Mouse (Mus musculus): ENCODE results near the gene Tspan4. TPM values are rescaled to one million over a fixed set of nuclear protein-coding genes. Genes with fewer than 3 reads are reported as not detected.

Tspan4 gene
- polyA plus RNA-seq, 1 experiment from 2014 or later = 31.8 TPM

GRCm38 (mm10) chr7:141506278-141506677, 31.2 kb downstream of the Tspan4 start:
- Histone ChIP-seq H3K27me3 (replicated peaks; ENCODE audit: control insufficient read depth, insufficient read depth, low read length) (no peaks in the 10 kb centered on the region), H3K4me1 (replicated peaks; ENCODE audit: control insufficient read depth, insufficient read depth, low read length) (no peaks in the 10 kb centered on the region), H3K4me3 (replicated peaks; ENCODE audit: low read length) (no peak overlapping the region), H3K9me3 (ENCODE audit: control insufficient read depth, low read length) (no peaks in the 10 kb centered on the region), H3K4me2 (ENCODE audit: low read length) (no peak overlapping the region), H3K9ac (replicated peaks; ENCODE audit: low read depth, low read length) (no peak overlapping the region), H3K36me3 (ENCODE audit: control insufficient read depth, insufficient read depth) (no peaks in the 10 kb centered on the region; the same call in 1 of the 2 replicates), H3K27ac (ENCODE audit: low read length) (no peak overlapping the region)
- ATAC-seq = no peak
- WGBS = 81% methylated on average over 2 of the region's 2 CpGs

DNA sequence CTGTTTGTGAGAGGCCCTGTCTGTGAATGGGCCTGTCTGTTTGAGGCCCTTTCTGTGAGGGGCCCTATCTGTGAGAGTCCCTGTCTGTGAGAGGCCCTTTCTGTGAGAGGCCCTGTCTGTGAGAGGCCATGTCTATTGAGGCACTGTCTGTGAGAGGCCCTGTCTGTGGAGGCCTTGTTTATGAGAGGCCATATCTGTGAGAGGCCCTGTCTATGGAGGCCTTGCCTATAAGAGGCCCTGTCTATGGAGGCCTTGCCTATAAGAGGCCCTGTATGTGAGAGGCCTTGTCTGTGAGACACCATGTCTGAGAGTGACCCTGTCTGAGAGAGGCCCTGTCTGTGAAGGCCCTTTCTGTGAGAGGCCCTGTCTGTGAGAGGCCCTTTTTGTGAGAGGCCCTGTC, 33.1 kb downstream of the Tspan4 start:
- H3K9ac ChIP-seq (replicated peaks; ENCODE audit: low read depth, low read length) = no peak overlapping the region

GRCm38 (mm10) chr7:141510196-141510595, 35.2 kb downstream of the Tspan4 start:
- Histone ChIP-seq H3K36me3 (ENCODE audit: control insufficient read depth, insufficient read depth) (no peaks in the 10 kb centered on the region; the same call in 1 of the 2 replicates), H3K9me3 (ENCODE audit: control insufficient read depth, low read length) (no peaks in the 10 kb centered on the region), H3K4me3 (replicated peaks; ENCODE audit: low read length) (no peak overlapping the region), H3K27ac (ENCODE audit: low read length) (no peak overlapping the region), H3K4me1 (replicated peaks; ENCODE audit: control insufficient read depth, insufficient read depth, low read length) (no peaks in the 10 kb centered on the region), H3K4me2 (ENCODE audit: low read length) (no peak overlapping the region), H3K9ac (replicated peaks; ENCODE audit: low read depth, low read length) (no peak overlapping the region), H3K27me3 (replicated peaks; ENCODE audit: control insufficient read depth, insufficient read depth, low read length) (no peaks in the 10 kb centered on the region)
- ATAC-seq = no peak
- 85% methylated on average over 5 of the region's 5 CpGs for WGBS

More for the DNA sequence above, 33.1 kb downstream of the Tspan4 start:
- no peak overlapping the region for H3K4me3 ChIP-seq (replicated peaks; ENCODE audit: low read length)
- H3K27ac ChIP-seq (ENCODE audit: low read length) = no peak overlapping the region
- no peak overlapping the region for H3K4me2 ChIP-seq (ENCODE audit: low read length)
- no peaks in the 10 kb centered on the region for H3K27me3 ChIP-seq (replicated peaks; ENCODE audit: control insufficient read depth, insufficient read depth, low read length)
- no peak for ATAC-seq
- H3K4me1 ChIP-seq (replicated peaks; ENCODE audit: control insufficient read depth, insufficient read depth, low read length) = no peaks in the 10 kb centered on the region
- H3K36me3 ChIP-seq (ENCODE audit: control insufficient read depth, insufficient read depth) = no peaks in the 10 kb centered on the region; the same call in 1 of the 2 replicates
- H3K9me3 ChIP-seq (ENCODE audit: control insufficient read depth, low read length) = no peaks in the 10 kb centered on the region

DNA sequence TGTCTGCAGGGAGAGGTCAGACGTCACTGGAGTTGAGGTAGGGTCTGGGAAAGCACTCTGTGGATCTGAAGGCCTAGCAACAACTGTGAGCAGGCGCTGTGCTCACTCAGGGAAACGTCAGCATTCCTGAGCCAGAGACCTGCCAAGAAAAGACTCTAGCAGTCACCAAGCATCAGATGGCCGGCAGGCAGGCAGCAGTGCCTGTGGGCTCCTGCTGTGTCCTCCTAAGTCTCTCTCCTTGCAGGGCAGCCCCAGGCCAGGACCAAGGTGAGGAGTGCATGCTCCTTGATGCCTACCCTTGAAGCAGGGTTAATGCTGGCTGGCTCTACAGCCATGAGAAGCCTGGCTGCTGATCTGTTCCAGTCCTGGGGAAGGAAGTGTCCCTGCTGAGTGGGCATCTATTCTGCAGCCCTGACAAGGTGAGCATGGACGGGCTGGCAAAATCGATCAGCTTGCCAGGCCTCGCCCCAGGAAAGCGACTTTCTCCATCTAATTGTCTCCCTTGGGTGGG, 35.7 kb downstream of the Tspan4 start:
- Histone ChIP-seq H3K4me1 (replicated peaks; ENCODE audit: control insufficient read depth, insufficient read depth, low read length) (no peaks in the 10 kb centered on the region), H3K27ac (ENCODE audit: low read length) (no peak overlapping the region), H3K36me3 (ENCODE audit: control insufficient read depth, insufficient read depth) (no peaks in the 10 kb centered on the region; the same call in 1 of the 2 replicates), H3K9me3 (ENCODE audit: control insufficient read depth, low read length) (no peaks in the 10 kb centered on the region), H3K4me2 (ENCODE audit: low read length) (no peak overlapping the region), H3K9ac (replicated peaks; ENCODE audit: low read depth, low read length) (no peak overlapping the region), H3K27me3 (replicated peaks; ENCODE audit: control insufficient read depth, insufficient read depth, low read length) (no peaks in the 10 kb centered on the region), H3K4me3 (replicated peaks; ENCODE audit: low read length) (no peak overlapping the region)
- no peak for ATAC-seq
- 68% methylated on average over 8 of the region's 8 CpGs for WGBS

GRCm38 (mm10) chr7:141517638-141518037, 42.6 kb downstream of the Tspan4 start:
- Histone ChIP-seq H3K9ac (replicated peaks; ENCODE audit: low read depth, low read length) (no peak overlapping the region), H3K4me1 (replicated peaks; ENCODE audit: control insufficient read depth, insufficient read depth, low read length) (no peaks in the 10 kb centered on the region), H3K4me2 (ENCODE audit: low read length) (no peak overlapping the region), H3K27ac (ENCODE audit: low read length) (no peak overlapping the region), H3K36me3 (ENCODE audit: control insufficient read depth, insufficient read depth) (peaks cover 3% of the 10 kb centered on the region; the same call in 1 of the 2 replicates), H3K27me3 (replicated peaks; ENCODE audit: control insufficient read depth, insufficient read depth, low read length) (no peaks in the 10 kb centered on the region), H3K4me3 (replicated peaks; ENCODE audit: low read length) (no peak overlapping the region), H3K9me3 (ENCODE audit: control insufficient read depth, low read length) (no peaks in the 10 kb centered on the region)
- WGBS = 90% methylated on average over 4 of the region's 4 CpGs
- no peak for ATAC-seq

GRCm38 (mm10) chr7:141518296-141518695, 43.3 kb downstream of the Tspan4 start:
- no peaks in the 10 kb centered on the region for H3K27me3 ChIP-seq (replicated peaks; ENCODE audit: control insufficient read depth, insufficient read depth, low read length)

DNA sequence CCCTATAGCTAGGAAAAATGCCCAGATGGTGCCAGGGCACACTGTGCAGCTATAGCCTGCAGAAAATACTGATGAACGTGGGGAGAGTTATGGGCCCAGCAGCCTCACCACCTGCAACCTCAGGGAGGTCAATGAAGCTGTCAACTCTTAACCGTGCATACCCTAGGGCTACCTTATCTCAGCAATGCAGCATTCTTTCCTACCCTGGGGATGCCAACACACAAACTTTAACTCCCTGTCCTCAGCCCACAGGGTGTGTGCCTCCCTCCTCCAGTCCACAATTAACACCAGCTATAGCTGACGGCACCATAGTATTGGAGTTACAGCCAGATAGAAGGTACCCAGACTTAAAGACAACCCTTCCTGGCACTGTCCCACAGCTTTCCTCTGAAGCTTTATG, 43.9 kb downstream of the Tspan4 start:
- Histone ChIP-seq H3K27me3 (replicated peaks; ENCODE audit: control insufficient read depth, insufficient read depth, low read length) (no peaks in the 10 kb centered on the region), H3K9me3 (ENCODE audit: control insufficient read depth, low read length) (no peaks in the 10 kb centered on the region), H3K4me2 (ENCODE audit: low read length) (no peak overlapping the region), H3K27ac (ENCODE audit: low read length) (no peak overlapping the region), H3K9ac (replicated peaks; ENCODE audit: low read depth, low read length) (no peak overlapping the region), H3K36me3 (ENCODE audit: control insufficient read depth, insufficient read depth) (peaks cover 3% of the 10 kb centered on the region; the same call in 1 of the 2 replicates), H3K4me1 (replicated peaks; ENCODE audit: control insufficient read depth, insufficient read depth, low read length) (no peaks in the 10 kb centered on the region), H3K4me3 (replicated peaks; ENCODE audit: low read length) (no peak overlapping the region)
- ATAC-seq = no peak
- WGBS = 76% methylated on average over 3 of the region's 3 CpGs

More at GRCm38 (mm10) chr7:141518296-141518695, 43.3 kb downstream of the Tspan4 start:
- ATAC-seq = no peak
- H3K9ac ChIP-seq (replicated peaks; ENCODE audit: low read depth, low read length) = no peak overlapping the region
- H3K9me3 ChIP-seq (ENCODE audit: control insufficient read depth, low read length) = no peaks in the 10 kb centered on the region
- H3K4me3 ChIP-seq (replicated peaks; ENCODE audit: low read length) = no peak overlapping the region
- H3K4me2 ChIP-seq (ENCODE audit: low read length) = no peak overlapping the region
- no peaks in the 10 kb centered on the region for H3K4me1 ChIP-seq (replicated peaks; ENCODE audit: control insufficient read depth, insufficient read depth, low read length)
- H3K36me3 ChIP-seq (ENCODE audit: control insufficient read depth, insufficient read depth) = peaks cover 3% of the 10 kb centered on the region; the same call in 1 of the 2 replicates
- WGBS = 85% methylated on average over 5 of the region's 5 CpGs
- H3K27ac ChIP-seq (ENCODE audit: low read length) = no peak overlapping the region

DNA sequence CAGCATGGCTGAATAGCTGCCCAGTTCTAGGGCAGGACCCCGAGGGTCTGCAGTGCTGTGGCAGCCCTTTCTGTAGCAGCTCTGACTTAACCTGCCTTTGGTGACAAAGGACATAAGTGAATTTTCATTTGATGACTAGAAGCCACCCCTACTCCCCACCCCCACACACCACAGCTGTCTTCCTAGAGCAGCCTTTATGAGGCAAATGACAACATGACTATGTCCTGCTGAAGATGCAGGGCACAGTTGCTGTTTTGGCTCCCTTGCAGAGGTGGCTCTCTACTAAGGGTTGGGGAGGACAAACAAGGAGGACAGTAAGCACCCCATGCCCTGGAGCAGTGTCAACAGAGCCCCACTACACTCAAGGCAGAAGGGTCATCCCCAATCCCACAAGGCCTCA, 44.8 kb downstream of the Tspan4 start:
- WGBS = 62% methylated on average over 1 of the region's 1 CpGs
- no peak for ATAC-seq
- peaks cover 3% of the 10 kb centered on the region; the same call in 1 of the 2 replicates for H3K36me3 ChIP-seq (ENCODE audit: control insufficient read depth, insufficient read depth)
- no peaks in the 10 kb centered on the region for H3K4me1 ChIP-seq (replicated peaks; ENCODE audit: control insufficient read depth, insufficient read depth, low read length)
- H3K27me3 ChIP-seq (replicated peaks; ENCODE audit: control insufficient read depth, insufficient read depth, low read length) = no peaks in the 10 kb centered on the region
- no peak overlapping the region for H3K4me3 ChIP-seq (replicated peaks; ENCODE audit: low read length)
- no peak overlapping the region for H3K9ac ChIP-seq (replicated peaks; ENCODE audit: low read depth, low read length)
- H3K4me2 ChIP-seq (ENCODE audit: low read length) = no peak overlapping the region
- H3K27ac ChIP-seq (ENCODE audit: low read length) = no peak overlapping the region
- no peaks in the 10 kb centered on the region for H3K9me3 ChIP-seq (ENCODE audit: control insufficient read depth, low read length)

DNA sequence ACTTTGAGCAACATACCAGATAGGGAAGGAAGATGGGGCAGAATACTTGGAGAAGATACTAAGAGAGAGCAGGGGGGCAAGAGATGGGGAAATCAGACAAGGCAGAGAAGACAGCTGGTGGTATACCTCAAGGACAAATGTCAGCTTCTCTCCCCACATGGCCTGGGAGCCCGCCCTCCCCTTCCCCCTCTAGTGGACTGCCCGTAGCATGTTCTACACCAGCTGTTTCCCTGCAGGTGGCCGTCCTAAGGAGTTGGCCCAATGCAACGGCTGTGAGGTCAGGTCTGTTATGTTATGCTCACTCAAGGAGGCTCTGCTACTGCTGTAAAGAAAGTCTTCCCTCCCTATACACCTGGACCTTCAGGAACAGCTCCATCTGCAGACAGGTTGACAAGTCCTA, 48.0 kb downstream of the Tspan4 start:
- H3K27me3 ChIP-seq (replicated peaks; ENCODE audit: control insufficient read depth, insufficient read depth, low read length) = no peaks in the 10 kb centered on the region
- H3K27ac ChIP-seq (ENCODE audit: low read length) = no peak overlapping the region
- WGBS = 44% methylated on average over 4 of the region's 4 CpGs
- no peaks in the 10 kb centered on the region for H3K36me3 ChIP-seq (ENCODE audit: control insufficient read depth, insufficient read depth)
- no peak overlapping the region for H3K9ac ChIP-seq (replicated peaks; ENCODE audit: low read depth, low read length)
- no peak overlapping the region for H3K4me3 ChIP-seq (replicated peaks; ENCODE audit: low read length)
- H3K9me3 ChIP-seq (ENCODE audit: control insufficient read depth, low read length) = no peaks in the 10 kb centered on the region
- H3K4me2 ChIP-seq (ENCODE audit: low read length) = no peak overlapping the region
- ATAC-seq = no peak
- H3K4me1 ChIP-seq (replicated peaks; ENCODE audit: control insufficient read depth, insufficient read depth, low read length) = no peaks in the 10 kb centered on the region; the same call in 1 of the 2 replicates

- Histone ChIP-seq H3K27ac (ENCODE audit: low read length) (no peak overlapping the region), H3K9ac (replicated peaks; ENCODE audit: low read depth, low read length) (no peak overlapping the region), H3K4me2 (ENCODE audit: low read length) (no peak overlapping the region), H3K4me3 (replicated peaks; ENCODE audit: low read length) (no peak overlapping the region), H3K4me1 (replicated peaks; ENCODE audit: control insufficient read depth, insufficient read depth, low read length) (no peaks in the 10 kb centered on the region; the same call in 1 of the 2 replicates), H3K9me3 (ENCODE audit: control insufficient read depth, low read length) (no peaks in the 10 kb centered on the region), H3K36me3 (ENCODE audit: control insufficient read depth, insufficient read depth) (no peaks in the 10 kb centered on the region; the same call in 1 of the 2 replicates), H3K27me3 (replicated peaks; ENCODE audit: control insufficient read depth, insufficient read depth, low read length) (no peaks in the 10 kb centered on the region)
- WGBS = 93% methylated on average over 4 of the region's 4 CpGs
- no peak for ATAC-seq
Measured at GRCm38 (mm10) chr7:141524271-141524670, 49.2 kb downstream of the Tspan4 start.
